Mouse (Mus musculus) CH12.LX (cell line): ENCODE measurements around the gene Ripk1. TPM values are rescaled to one million over a fixed set of nuclear protein-coding genes. Genes with fewer than 3 reads are reported as not detected.
A peak's percentile ranks its signal among the peaks of the same experiment; 100 is the strongest.

Experiments used
- DNase-seq: peaks from one replicate; pipeline ENCODE4 v3.0.0-alpha.2; 2013; ENCODE audit errors: extremely low read depth
- H3K27ac ChIP-seq: 2 replicates; pipeline ENCODE4 v1.5.1; 2012; ENCODE audit warnings: low read depth, mild to moderate bottlenecking, control low read depth, moderate library complexity; ENCODE audit not compliant: insufficient read depth
- H3K27me3 ChIP-seq: replicated peaks from 2 replicates; pipeline ENCODE3; 2012; ENCODE audit warnings: inconsistent platforms
- H3K36me3 ChIP-seq, 2 experiments: replicated peaks in 1 of 2; 2 replicates each; pipeline versions ENCODE3 to v1.6.1; 2012; ENCODE audit warnings: inconsistent platforms in 1 of 2, low read length in 1 of 2, mild to moderate bottlenecking in 1 of 2, mixed read lengths in 1 of 2, moderate library complexity in 1 of 2; ENCODE audit not compliant: control insufficient read depth in 1 of 2, insufficient read depth in 1 of 2
- H3K4me1 ChIP-seq, 2 experiments: 2 replicates each; pipeline ENCODE4 v1.6.1; 2012; ENCODE audit warnings: inconsistent platforms in 1 of 2, moderate library complexity in 1 of 2; ENCODE audit not compliant: insufficient read depth in 2 of 2, control insufficient read depth in 1 of 2
- H3K4me2 ChIP-seq: 2 replicates; pipeline ENCODE4 v1.6.1; 2012; ENCODE audit warnings: low read depth, mild to moderate bottlenecking, control low read depth; ENCODE audit not compliant: poor library complexity, insufficient read depth, severe bottlenecking
- H3K4me3 ChIP-seq, 3 experiments: fragments of 150-350 bp in 1 of 3; sonication (generic) in 1 of 3; replicated peaks in 1 of 3; 2 replicates each; pipeline versions ENCODE3 to v1.5.1; 2011 to 2012; ENCODE audit warnings: low read depth in 2 of 3, low read length in 2 of 3, mild to moderate bottlenecking in 2 of 3, moderate library complexity in 2 of 3, control low read depth in 1 of 3, improper control_type of control experiment in 1 of 3, inconsistent platforms in 1 of 3, mixed read lengths in 1 of 3; ENCODE audit not compliant: poor library complexity in 1 of 3
- H3K79me2 ChIP-seq: replicated peaks from 2 replicates; pipeline ENCODE4 v1.6.1; 2012; ENCODE audit warnings: mild to moderate bottlenecking, moderate library complexity; ENCODE audit not compliant: control insufficient read depth, poor library complexity, insufficient read depth, severe bottlenecking; ENCODE audit errors: extremely low read depth
- H3K9ac ChIP-seq: 2 replicates; pipeline ENCODE4 v1.6.1; 2012; ENCODE audit warnings: low read depth, mild to moderate bottlenecking, control low read depth, moderate library complexity; ENCODE audit not compliant: insufficient read depth
- H3K9me3 ChIP-seq: replicated peaks from 2 replicates; pipeline ENCODE3; 2012; ENCODE audit warnings: low read length, inconsistent platforms, mixed read lengths
- BHLHE40 ChIP-seq: IDR thresholded peaks from 2 replicates; pipeline ENCODE4 v1.6.1; 2011; ENCODE audit warnings: mild to moderate bottlenecking, low read depth, low read length, improper control_type of control experiment
- CHD2 ChIP-seq: IDR thresholded peaks from 2 replicates; pipeline ENCODE4 v1.6.1; 2011; ENCODE audit warnings: low read length, improper control_type of control experiment
- CTCF ChIP-seq, 2 experiments: IDR thresholded peaks in 1 of 2; conservative IDR thresholded peaks in 1 of 2; 2 replicates each; pipeline ENCODE4 v1.5.1; 2011 to 2012; ENCODE audit warnings: low read depth in 2 of 2, low read length in 2 of 2, improper control_type of control experiment in 1 of 2, inconsistent platforms in 1 of 2, mild to moderate bottlenecking in 1 of 2, moderate library complexity in 1 of 2
- ELF1 ChIP-seq: IDR thresholded peaks from 2 replicates; pipeline ENCODE4 v1.6.1; 2014; ENCODE audit warnings: low read depth, mild to moderate bottlenecking, inconsistent platforms, low read length, improper control_type of control experiment
- EP300 ChIP-seq: IDR thresholded peaks from 2 replicates; pipeline ENCODE4 v1.6.1; 2011; ENCODE audit warnings: low read length, improper control_type of control experiment
- GABPA ChIP-seq: IDR thresholded peaks from 2 replicates; pipeline ENCODE4 v1.6.1; 2012; ENCODE audit warnings: low read depth, low read length, improper control_type of control experiment, inconsistent platforms; ENCODE audit not compliant: insufficient replicate concordance
- IRF4 ChIP-seq: IDR thresholded peaks from 2 replicates; pipeline ENCODE4 v1.6.1; 2014; ENCODE audit warnings: low read depth, mild to moderate bottlenecking, inconsistent platforms, low read length, improper control_type of control experiment
- JUN ChIP-seq: IDR thresholded peaks from 2 replicates; pipeline ENCODE4 v1.6.1; 2011; ENCODE audit warnings: low read depth, mild to moderate bottlenecking, low read length, improper control_type of control experiment, moderate library complexity; ENCODE audit not compliant: insufficient read depth
- MAFK ChIP-seq: IDR thresholded peaks from 2 replicates; pipeline ENCODE4 v1.6.1; 2011; ENCODE audit warnings: low read length, improper control_type of control experiment; ENCODE audit not compliant: insufficient replicate concordance
- MAX ChIP-seq: IDR thresholded peaks from 2 replicates; pipeline ENCODE4 v1.6.1; 2011; ENCODE audit warnings: low read length, improper control_type of control experiment
- MAZ ChIP-seq: IDR thresholded peaks from 2 replicates; pipeline ENCODE4 v1.6.1; 2012; ENCODE audit warnings: low read depth, mild to moderate bottlenecking, inconsistent platforms, low read length, improper control_type of control experiment, moderate library complexity
- MEF2A ChIP-seq: IDR thresholded peaks from 2 replicates; pipeline ENCODE4 v1.6.1; 2014; ENCODE audit warnings: low read depth, mild to moderate bottlenecking, inconsistent platforms, low read length, improper control_type of control experiment, borderline replicate concordance
- MYC ChIP-seq: IDR thresholded peaks from 2 replicates; pipeline ENCODE4 v1.6.1; 2011; ENCODE audit warnings: low read depth, mild to moderate bottlenecking, improper control_type of control experiment, low read length
- NELFE ChIP-seq: IDR thresholded peaks from 2 replicates; pipeline ENCODE4 v1.6.1; 2011; ENCODE audit warnings: low read depth, low read length, improper control_type of control experiment
- PAX5 ChIP-seq: IDR thresholded peaks from 2 replicates; pipeline ENCODE4 v1.6.1; 2012; ENCODE audit warnings: low read length, inconsistent platforms, mixed read lengths
- RAD21 ChIP-seq: IDR thresholded peaks from 2 replicates; pipeline ENCODE4 v1.6.1; 2011; ENCODE audit warnings: low read depth, mild to moderate bottlenecking, low read length, improper control_type of control experiment, moderate library complexity
- UBTF ChIP-seq: IDR thresholded peaks from 2 replicates; pipeline ENCODE4 v1.6.1; 2012; ENCODE audit warnings: low read depth, mild to moderate bottlenecking, inconsistent platforms, low read length, improper control_type of control experiment, moderate library complexity
- USF1 ChIP-seq: IDR thresholded peaks from 2 replicates; pipeline ENCODE4 v1.6.1; 2014; ENCODE audit warnings: low read depth, mild to moderate bottlenecking, inconsistent platforms, low read length, improper control_type of control experiment
- ZC3H11A ChIP-seq: IDR thresholded peaks from 2 replicates; pipeline ENCODE4 v1.6.1; 2012; ENCODE audit warnings: low read depth, mild to moderate bottlenecking, inconsistent platforms, low read length, improper control_type of control experiment
- ZMIZ1 ChIP-seq: IDR thresholded peaks from 2 replicates; pipeline ENCODE4 v1.6.1; 2012; ENCODE audit warnings: low read depth, mild to moderate bottlenecking, inconsistent platforms, low read length, improper control_type of control experiment
- ZNF384 ChIP-seq: IDR thresholded peaks from 2 replicates; pipeline ENCODE4 v1.6.1; 2012; ENCODE audit warnings: low read depth, low read length, improper control_type of control experiment, inconsistent platforms
- dilution Hi-C: fragments of 300-500 bp; cut with MboI; formaldehyde crosslinking; loops from 2 replicates; pipeline ENCODE4 v1.14.3; 2020; ENCODE audit warnings: low sequenced_read_pairs; ENCODE audit not compliant: extremely low pct_unique_long_range_greater_than_20kb, extremely low pct_ligation_motif_present
- in situ Hi-C: fragments of 300-500 bp; cut with MboI; formaldehyde crosslinking; loops from 3 replicates; pipeline ENCODE4 v1.14.3; 2019; ENCODE audit warnings: low sequenced_read_pairs, low pct_ligation_motif_present, low pct_unique_long_range_greater_than_20kb, mixed read lengths
- polyA plus RNA-seq: library from polyadenylated mRNA; unstranded; fragments of >175 nt; gene quantifications from 2 replicates; pipeline ENCODE4 v1.2.1, GENCODE M21; 2012; ENCODE audit warnings: low read depth; ENCODE audit not compliant: insufficient read length
- total RNA-seq, 2 experiments: library from RNA; depleted of rRNA; stranded (reverse); fragments of 300-350 nt in 1 of 2; fragments of >200 nt in 1 of 2; gene quantifications; 2 replicates each; pipeline ENCODE4 v1.2.3; 2012 to 2014

Gene Ripk1
- total and polyA plus RNA-seq, 3 experiments, result 13.1 to 18.6 (median 16.6) TPM

GRCm38 (mm10) chr13:34046421-34047012, 44.4 kb downstream of the Ripk1 start (continued):
- TF ChIP-seq JUN (no peak), MYC (peak; percentile 70; the same call in 1 of the 2 replicates), ZC3H11A (peak; percentile 92), BHLHE40 (no peak), ZNF384 (no peak), MAX (0 out of 2 replicates have a peak, but pooled peaks have one; percentile 12), CHD2 (peak; percentile 89), GABPA (no peak)

- Histone ChIP-seq H3K4me3 (no peak overlapping the region), H3K9ac (no peak overlapping the region), H3K36me3 (peaks cover 2 to 36% of the 10 kb centered on the region in 2 experiments), H3K9me3 (peaks cover 3% of the 10 kb centered on the region), H3K79me2 (no peaks in the 10 kb centered on the region)
- no peak for DNase-seq
- dilution Hi-C loops, result no loop called here
- TF ChIP-seq PAX5, result no peak
- TF ChIP-seq RAD21, result no peak
- no peak for TF ChIP-seq CTCF (conservative IDR thresholded peaks at IDR 0.05 in 1 of 2, IDR thresholded peaks at IDR 0.05 in 1 of 2; ENCODE audit: low read depth in 2 of 2, low read length in 2 of 2)
- no peak for TF ChIP-seq UBTF
- no peak for TF ChIP-seq ELF1
- no peak for TF ChIP-seq MYC
- TF ChIP-seq ZMIZ1, result no peak
- TF ChIP-seq MAZ, result no peak
- no peak for TF ChIP-seq USF1
- TF ChIP-seq, all 38 proteins: peak for 0
- Histone ChIP-seq H3K4me2 (no peak overlapping the region), H3K4me1 (peaks cover 12 to 30% of the 10 kb centered on the region in 2 experiments), H3K27me3 (no peaks in the 10 kb centered on the region), H3K27ac (no peak overlapping the region)
- in situ Hi-C loops, result loop anchor here (10.0 kb wide), 1 partner anchor 587 kb away; no protein-coding TSS in a partner anchor
These were observed 45.4 kb downstream of the Ripk1 start for GRCm38 (mm10) chr13:34047526-34047925.

- H3K36me3 ChIP-seq, result peaks cover 9 to 57% of the 10 kb centered on the region in 2 experiments
- no peak overlapping the region for H3K4me3 ChIP-seq
These were observed 48.3 kb downstream of the Ripk1 start for GRCm38 (mm10) chr13:34050479-34050878.

More at GRCm38 (mm10) chr13:34050479-34050878, 48.3 kb downstream of the Ripk1 start:
- no peak overlapping the region for H3K4me2 ChIP-seq
- H3K4me1 ChIP-seq, result peaks cover 12 to 30% of the 10 kb centered on the region in 2 experiments
- no peaks in the 10 kb centered on the region for H3K27me3 ChIP-seq
- H3K9me3 ChIP-seq, result peaks cover 3% of the 10 kb centered on the region
- H3K9ac ChIP-seq, result no peak overlapping the region
- no peaks in the 10 kb centered on the region for H3K79me2 ChIP-seq
- in situ Hi-C loops (loop anchor here (5.0 kb wide), 2 partner anchors 82 to 112 kb away; partner anchors contain the start of genes Psmg4 and Tubb2b), dilution Hi-C loops (no loop called here)
- no peak overlapping the region for H3K27ac ChIP-seq
- peak; percentile 21 for DNase-seq
- TF ChIP-seq NELFE, result no peak
- TF ChIP-seq EP300, result peak; percentile 53
- no peak for TF ChIP-seq ELF1
- peak; percentile 30; the same call in 1 of the 2 replicates for TF ChIP-seq MAFK
- 0 out of 2 replicates have a peak, but pooled peaks have one; percentile 13 for TF ChIP-seq JUN
- peak; percentile 50 for TF ChIP-seq IRF4
- no peak for TF ChIP-seq MEF2A
